Mouse (Mus musculus) heart, postnatal 25 days (tissue): ENCODE measurements at regions not wholly inside any gene's neighbourhood (a gene's known extent, or its start where the extent isn't known, plus 50 kb on each side); places are given as distances from the start of the nearest gene placed in this dataset.
"Not testable (repeated sequence)": the region's sequence is repeated elsewhere in the genome, so short reads cannot be mapped to it uniquely, and the experiment has no call there.

Source experiments
- DNase-seq: peaks from one replicate; pipeline ENCODE4 v3.0.0; 2022; ENCODE audit warnings: low spot score
- intact Hi-C: fragments of 180-260 bp; cut with DNase I; formaldehyde crosslinking; loops from one replicate; pipeline ENCODE4 v1.15.1; 2025

DNA sequence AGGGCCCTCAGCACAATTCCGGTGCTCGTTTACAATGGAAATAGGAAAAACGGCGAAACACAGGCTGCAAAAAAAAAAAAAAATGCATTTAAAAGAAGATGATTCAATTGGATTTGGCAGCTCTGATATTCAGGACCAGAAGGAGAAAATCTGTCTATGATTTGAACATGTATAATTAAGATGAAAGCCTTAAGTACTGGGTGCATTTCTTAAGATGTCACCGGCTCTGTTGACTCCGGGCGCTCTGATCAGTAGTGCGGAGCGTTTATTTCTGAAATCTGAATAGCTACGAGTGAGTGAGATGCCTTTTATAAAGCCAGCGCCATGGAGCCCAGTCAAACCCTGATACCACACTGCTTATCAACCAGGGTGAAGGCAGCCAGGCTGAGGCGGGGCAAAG lies 168.7 kb upstream of the Rpl38 start:
- intact Hi-C loops: no loop called here
- no peak for DNase-seq

DNA sequence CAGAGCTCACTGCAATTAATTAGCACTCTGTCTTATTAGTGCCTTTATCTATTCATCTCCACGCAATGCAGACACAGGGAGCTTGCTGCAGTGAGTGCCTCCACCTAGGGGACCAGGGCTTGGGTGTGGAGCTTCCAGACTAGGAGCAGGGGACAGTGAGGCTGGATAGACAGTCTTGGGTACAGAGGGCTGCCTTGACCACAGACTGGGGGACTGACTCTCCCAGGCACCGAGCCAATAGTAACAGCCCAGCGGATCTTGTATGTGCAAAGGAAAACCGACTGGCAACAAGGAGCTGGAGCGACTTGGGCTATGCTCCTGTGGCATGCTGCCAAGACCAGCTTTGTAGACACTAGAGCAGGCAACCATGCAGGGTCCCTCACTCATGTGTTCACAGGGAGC lies 172.8 kb upstream of the Rpl38 start:
- DNase-seq: no peak
- intact Hi-C loops: no loop called here

DNA sequence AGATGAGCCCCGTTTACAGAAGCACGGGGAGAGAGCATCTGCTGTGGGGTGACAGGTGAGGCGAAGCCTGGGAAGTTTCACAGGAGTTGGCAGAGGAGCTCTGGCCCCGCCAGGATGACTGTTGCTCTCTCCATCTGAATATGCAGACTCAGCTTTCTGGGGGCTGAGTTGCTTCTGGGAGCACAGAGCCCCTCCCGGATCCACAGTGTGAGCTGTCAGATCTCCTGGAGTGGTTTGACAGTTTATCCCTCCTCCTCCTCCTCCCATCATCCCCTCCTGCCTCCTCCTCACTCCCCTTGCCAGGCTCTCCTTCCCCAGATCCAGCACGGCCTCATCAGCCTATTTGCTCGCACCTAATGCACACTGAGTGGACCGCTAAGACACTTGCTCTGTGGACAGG lies 181.9 kb upstream of the Rpl38 start:
- intact Hi-C loops: no loop called here
- no peak for DNase-seq

DNA sequence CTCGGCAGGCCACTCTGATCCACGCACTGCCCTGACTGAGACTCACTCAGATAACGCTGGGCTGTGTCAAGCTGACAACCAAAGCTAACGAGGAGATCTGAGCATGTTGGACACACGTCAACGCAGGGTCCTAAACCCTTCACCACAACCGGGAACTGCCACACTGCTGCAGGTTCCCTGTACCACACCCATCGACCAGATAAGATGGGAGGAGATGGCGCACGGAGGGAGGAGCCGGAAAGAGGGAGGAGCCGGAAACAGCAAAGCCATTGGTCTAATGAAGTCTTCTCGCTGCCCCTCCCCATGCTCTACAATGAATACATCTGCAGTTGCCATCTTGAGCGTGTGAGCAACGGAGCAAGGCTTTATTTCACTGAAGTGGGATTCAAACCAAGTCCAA lies 182.9 kb upstream of the Rpl38 start:
- intact Hi-C loops: no loop called here
- DNase-seq: no peak

DNA sequence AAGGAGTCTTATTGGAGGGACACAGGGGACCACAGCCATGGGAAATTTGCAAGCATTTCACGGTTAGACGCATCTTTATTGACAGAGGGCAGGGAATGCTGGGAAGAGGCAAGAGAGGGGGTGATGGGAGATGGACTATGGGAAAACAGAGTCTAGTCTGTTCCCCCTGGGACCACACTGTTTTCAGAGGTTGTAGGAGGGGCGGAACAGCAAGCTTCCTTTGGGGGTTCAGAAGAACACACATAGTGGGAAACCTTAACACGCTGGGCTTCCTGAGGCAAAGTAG lies 183.7 kb upstream of the Rpl38 start:
- intact Hi-C loops: no loop called here
- no peak for DNase-seq

DNA sequence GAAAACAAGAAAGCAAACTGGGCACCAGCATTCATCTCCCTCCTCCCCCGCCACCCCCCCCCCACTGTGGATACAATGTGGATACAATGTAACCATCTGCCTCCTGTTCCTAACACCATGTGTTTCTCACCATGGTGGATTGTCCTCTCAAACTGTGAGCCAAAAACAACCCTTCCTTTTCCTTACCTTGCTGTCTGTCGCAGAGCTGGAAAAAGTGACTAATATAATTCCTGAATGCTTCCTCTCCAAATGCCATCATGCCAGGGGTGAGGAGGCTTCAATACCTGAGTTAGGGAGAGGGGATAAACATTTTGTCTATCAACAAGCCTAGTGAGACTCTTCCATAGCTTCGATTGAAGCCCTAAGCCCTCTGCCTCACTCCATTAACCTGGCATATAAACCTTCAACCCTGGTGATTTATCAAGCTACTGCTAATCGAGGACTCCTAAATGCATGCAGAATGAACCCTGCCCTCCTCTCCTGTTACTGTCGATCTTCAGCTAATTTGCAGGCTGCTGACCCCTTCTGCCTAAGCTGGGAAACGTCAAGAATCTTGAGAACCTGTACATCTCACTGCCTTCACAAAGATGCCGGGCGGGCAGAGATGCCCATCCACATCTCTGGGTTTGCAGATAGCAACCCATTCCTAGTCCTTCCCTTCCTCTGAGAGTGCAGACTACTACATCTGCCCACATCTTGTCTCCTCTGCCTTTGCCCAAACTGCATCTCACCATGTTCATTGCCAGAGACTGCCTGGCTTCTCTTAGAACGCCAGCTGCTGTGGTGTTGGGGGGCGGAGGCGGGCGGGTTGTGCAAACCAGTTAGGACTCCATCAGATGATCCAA lies 184.3 kb upstream of the Rpl38 start:
- intact Hi-C loops: no loop called here
- no peak for DNase-seq

DNA sequence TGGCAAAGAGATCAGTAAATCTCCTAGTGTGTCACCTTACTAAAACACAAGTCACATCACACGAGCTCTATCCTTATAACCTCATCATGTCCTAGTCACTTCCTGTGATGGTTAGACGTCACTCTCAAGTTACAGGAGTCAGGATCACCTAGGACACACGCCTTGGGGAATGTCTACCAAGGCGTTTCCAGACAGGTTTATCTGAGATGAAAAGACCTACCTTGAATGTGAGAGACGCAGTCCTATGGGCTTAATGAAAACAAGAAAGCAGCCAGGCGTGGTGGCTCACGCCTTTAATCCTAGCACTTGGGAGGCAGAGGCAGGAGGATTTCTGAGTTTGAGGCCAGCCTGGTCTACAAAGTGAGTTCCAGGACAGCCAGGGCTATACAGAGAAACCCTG lies 185.0 kb upstream of the Rpl38 start:
- DNase-seq, intact Hi-C loops: not testable (repeated sequence)

DNA sequence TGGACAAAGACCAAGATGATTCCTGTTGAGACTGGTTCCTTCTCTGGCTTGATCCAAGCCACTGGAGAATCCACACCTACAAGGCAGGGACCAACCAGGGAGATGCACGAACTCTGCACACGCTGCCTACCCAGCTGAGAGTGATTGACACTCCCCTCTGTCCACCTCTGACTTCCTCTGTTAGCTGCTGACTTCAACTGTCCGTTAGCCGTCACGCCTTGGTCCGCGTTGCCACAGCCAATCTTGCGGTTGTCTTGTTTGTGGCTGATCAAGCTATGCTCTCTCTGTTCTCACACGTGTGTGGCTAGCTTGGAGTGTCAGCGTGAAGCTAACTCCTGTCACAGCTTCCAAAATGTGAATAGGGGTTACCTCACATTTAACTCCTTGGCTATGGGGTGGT lies 186.3 kb upstream of the Rpl38 start:
- intact Hi-C loops: no loop called here
- no peak for DNase-seq

DNA sequence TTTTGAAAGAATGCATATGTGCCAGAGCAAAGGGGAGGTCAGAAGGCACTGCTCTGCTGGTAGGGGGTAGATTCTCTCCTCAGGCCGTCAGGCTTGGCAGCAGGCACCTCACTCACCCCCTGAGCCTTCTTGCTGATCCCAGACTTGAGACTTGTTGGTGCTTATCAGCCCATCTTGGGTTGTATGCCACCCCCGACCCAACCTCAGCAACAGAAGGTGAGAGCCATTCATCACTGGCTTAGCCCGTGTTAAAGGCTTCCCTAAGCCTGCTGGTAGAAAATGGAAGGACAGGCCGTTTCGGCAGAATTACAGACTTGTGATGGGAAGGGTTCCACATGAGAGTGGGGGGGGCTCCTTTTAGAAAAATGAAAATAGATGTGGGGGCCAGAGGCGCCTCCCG lies 187.3 kb upstream of the Rpl38 start:
- no peak for DNase-seq
- intact Hi-C loops: no loop called here

DNA sequence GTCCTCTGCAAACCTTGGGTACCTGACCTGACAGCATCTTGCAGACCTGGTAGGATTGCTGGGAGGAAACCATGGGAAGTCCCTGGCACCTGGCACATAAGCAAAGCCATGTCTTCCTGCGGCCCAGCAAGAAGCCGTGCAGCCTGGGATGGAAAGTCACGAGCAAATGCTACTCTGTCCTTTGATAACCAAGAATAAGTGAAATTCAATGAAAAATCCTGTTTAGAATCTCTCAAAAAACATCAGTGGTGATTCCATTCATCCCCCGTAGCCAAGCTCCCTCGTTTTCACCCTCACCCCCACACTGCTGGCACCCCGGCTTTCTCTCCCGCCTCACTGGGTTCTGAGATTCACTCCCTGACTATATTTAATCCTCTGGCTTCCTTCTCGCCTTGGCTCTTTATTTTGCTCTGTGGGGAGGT lies 188.2 kb upstream of the Rpl38 start:
- intact Hi-C loops: no loop called here
- no peak for DNase-seq

DNA sequence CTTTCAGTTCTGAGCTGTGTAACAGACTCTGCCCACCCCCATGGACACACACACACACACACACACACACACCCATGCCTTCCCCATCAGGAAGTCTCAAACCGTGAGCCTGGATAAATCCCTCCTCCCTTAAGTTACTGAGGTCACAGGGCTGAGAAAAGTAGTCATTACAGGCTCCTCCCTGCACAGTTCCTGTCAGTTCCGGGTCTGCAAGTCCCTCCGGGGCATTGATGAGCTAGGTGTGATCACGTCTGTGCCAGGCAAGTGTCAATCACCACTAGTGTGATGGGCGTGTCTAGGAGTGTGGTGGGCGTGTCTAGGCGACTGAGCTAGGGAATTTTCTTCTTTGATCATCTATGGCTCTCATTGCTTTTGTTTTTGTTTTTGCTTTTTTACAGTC lies 189.6 kb upstream of the Rpl38 start:
- intact Hi-C loops: loop anchor here (10.0 kb wide), 1 partner anchor 614 kb away; no protein-coding TSS in a partner anchor
- DNase-seq: no peak

DNA sequence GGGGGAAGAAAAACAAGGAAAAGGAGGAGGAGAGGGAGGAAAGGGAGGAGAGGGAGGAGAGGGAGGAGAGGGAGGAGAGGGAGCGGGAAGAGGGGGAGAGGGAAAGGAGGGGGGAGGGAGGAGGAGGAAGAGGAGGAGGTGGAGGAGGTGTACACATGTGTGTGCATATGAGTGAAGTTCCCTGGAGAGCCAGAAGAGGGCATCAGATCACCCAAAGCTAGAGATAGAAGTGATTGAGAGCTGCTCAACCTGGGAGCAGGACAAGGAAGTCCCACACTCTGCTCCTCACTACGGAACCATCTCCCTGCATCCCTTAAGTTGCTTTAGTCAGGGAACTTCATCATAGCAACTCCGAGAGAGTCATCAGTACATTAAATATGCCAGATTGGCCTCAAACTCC lies 191.0 kb upstream of the Rpl38 start:
- intact Hi-C loops: loop anchor here (10.0 kb wide), 1 partner anchor 613 kb away; no protein-coding TSS in a partner anchor
- DNase-seq: no peak

DNA sequence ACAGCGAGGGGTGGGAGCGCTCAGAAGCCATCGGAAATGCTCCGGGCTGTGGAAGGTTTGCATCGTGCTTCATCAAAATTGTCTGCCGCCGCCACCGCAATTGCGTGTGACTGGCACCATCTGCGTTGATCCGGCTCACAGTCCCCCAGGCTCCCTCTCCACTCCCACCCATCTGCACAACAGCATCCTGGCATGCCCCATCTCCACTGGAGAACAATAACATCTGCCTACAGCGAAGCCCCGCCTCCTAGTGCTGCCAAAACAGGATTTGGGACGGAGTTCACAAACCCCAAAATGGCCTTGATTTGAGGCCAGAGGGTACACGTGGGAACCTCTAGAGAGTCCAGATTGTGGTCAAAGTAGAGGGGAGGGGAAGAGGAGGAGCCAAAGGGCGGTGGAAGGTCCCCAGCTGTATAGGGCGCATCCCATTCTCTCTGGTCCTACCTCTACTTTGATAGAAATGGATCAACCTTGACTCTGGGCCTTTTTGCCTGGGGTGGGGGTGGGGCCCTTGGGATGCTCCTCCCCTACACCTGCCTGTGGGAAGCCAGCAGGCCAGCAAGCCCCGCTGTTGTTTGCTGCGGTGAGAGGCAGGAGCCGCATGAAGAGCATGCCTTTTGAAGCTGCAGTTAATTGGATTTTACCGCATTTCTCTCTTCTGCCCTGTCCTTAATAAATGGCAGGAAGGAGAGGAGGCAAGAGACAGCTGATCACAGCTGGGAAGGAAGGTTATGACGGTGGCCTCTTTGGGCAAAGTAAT lies 195.6 kb upstream of the Rpl38 start:
- DNase-seq: no peak

DNA sequence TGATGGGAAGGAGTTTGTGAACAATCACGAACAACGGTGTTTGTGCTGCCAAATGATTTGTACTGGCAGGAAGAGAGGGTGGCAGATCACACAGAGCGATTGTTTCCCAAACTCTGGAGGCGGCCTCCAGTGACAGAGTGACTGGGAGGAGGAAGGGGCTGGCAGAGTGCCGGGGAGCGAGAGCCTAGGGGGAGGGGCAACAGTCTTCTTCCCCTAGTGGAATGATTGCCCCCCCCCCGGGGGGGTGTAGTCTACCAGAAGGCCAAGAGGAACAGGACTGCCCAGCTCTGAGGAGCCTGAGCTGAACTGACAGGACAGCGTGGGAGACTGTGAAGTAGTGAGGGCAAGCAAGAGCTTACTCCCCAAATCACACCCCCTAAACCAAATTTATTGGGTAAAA lies 199.9 kb upstream of the Rpl38 start:
- intact Hi-C loops: no loop called here
- peak; percentile 60 for DNase-seq

More for the DNA sequence above, 195.6 kb upstream of the Rpl38 start:
- intact Hi-C loops: loop anchor here (10.0 kb wide), 1 partner anchor 608 kb away; no protein-coding TSS in a partner anchor

DNA sequence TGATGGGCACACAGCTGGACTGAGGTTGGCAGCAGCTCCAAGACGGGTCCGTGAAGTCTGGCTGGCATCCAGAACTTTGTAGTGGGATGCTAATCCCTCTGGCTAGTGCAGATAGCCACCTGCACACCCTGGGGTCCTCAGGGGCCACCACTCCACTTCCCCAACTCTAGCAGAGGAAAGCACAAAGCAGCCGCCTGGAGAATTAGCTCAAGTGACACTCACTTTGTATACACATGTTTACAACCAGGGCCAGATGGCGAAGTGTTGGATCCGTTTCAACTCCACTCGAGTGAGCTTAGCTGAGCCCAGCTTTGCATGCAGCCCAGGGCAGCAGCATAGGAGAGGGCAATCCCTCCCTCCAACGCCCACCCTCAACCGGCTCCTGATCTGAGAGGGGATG lies 200.5 kb upstream of the Rpl38 start:
- intact Hi-C loops: no loop called here
- DNase-seq: no peak

DNA sequence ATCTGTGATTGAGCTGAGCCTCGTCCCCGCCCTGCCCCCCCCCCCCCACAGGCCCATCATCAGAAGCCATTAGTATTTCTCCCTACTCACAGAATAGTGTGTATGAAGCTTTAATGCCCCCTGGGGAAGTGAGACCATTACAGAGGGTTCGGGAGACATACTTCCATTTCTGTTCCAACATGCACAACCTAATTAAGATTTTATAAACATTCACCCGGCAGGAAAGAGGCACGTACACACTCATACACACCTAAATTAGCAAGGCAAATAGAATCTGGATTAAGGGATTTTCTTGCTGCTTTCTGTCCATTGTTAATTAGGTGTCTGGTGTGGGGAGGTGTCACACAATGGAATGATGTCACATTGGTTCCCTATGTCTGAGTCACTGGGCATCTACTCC lies 202.8 kb upstream of the Rpl38 start:
- intact Hi-C loops: no loop called here
- no peak for DNase-seq

DNA sequence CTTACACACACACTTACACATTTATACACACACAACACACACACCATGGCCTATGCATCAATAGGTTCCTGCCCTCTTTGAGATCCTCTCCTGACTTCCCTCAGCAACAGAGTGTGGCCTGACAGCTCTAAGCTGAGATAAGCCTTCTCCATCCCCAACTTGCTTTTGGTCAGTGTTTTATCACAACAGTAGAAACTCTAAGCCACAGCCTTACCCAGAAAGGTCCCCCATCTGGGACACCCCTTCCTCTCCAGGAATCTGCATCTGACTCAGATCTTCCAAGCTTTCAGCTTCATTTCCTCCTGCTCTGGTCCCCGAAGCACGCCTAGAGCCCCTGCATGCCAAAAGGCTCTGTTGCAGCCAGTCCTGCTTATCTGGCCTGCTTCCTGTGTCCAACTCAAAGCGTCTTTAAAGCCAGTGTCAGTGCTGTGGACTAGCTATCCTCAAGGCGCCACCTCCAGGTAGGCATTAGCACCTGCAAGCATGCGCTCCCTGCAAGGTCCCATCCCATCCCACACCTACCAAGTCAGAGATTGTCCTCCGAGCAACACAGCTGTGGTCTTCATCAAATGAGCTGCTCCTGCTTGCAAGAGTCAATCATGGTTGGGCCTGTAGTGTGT lies 205.5 kb upstream of the Rpl38 start:
- DNase-seq: no peak
- intact Hi-C loops: no loop called here

DNA sequence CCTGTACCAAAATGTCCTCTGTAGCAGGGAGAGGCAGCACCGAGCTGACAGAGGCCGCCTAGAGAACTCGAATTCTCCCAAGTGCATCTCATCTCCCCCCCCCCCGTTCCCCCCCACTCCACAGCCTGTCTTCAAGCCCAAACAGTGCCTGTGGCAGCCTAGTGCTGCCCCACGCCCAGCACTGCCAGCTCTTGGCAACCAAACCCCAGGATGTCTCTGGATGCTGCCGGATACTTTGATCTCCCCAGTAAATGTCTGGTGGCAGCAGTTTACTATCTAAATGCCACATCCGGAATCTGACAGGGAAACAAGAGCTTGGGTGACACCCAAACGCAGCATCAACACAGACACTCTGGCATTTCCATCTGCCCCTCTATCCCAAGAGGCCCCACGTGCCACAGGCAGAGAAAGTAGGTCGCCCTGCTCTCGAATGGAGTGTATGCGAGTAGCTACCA lies 213.4 kb upstream of the Rpl38 start:
- intact Hi-C loops: no loop called here

DNA sequence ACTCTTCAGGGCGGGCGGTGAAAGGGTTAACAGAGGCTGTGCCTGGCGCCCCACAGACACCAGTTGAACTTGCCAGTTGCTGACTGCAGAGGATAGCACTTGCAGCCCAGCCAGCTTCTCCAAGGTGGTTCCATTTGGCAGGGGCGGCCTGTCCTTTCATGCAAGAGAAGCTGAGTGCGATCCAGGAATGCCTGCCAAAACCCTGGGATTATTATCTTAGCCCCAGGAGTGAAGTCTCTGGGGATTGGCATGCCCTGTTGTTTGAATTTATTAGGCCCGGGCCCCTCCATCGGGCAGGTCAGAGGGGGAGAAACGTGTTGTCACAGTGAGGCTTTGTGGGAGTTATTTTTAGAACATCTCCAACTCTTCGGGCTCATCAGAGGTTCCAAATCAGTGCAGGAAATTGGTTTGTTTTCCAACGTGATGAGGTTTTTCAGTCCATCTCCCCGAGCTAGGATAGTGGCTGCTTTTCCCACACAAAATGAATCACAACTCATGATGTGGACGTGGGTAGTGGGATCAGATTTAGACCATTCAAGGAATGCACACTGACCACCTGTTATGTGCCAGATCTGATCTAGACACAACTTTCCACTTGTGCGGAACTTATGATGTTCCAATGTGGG lies 219.4 kb upstream of the Rpl38 start:
- no peak for DNase-seq
- intact Hi-C loops: no loop called here

More for the DNA sequence above, 213.4 kb upstream of the Rpl38 start:
- no peak for DNase-seq

DNA sequence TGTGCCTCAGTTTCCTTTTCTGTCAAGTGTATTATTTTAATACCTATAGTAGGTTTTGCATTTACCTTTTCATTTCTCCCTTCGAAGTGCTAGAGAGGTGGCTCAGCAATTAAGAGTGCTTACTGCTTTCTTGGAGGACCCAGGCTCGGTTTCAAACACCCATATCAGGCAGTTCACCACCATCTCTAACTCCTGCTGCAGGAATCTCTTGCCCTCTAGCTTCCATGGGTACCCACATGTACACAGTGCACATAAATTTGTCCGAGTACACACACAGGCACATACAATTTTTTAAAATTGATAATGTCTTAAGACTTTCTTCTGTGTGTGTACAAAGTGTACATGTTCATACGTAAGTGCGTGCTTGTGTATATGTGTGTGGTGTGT lies 220.9 kb upstream of the Rpl38 start:
- DNase-seq: no peak
- intact Hi-C loops: no loop called here
